Mouse (Mus musculus): Measurements from ENCODE around the gene Fam198b. TPM values are rescaled to one million over a fixed set of nuclear protein-coding genes. Genes with fewer than 3 reads are reported as not detected.

Fam198b gene
- 7.5 TPM for polyA plus RNA-seq (2014; fragmentation: Illumina TruSeq; extraction: RNeasy Lipid Tissue Mini Kit (QIAGEN cat#74804); ENCODE audit: low read depth, low replicate concordance)

GRCm38 (mm10) chr3:79884305-79884704, at the start of gene Fam198b:
Gene Fam198b, plus strand, starts transcription at chr3:79884533.

GRCm38 (mm10) chr3:79852654-79853166, 31.6 kb upstream of the Fam198b start, which contains the start of gene Tmem144:
Gene Tmem144, minus strand, starts transcription at chr3:79852773.

Other genes starting within 250 kb of the Fam198b start
- 0.29 TPM for gene Rxfp1, start 146.7 kb upstream of the Fam198b start, polyA plus RNA-seq (2014; fragmentation: Illumina TruSeq; extraction: RNeasy Lipid Tissue Mini Kit (QIAGEN cat#74804); ENCODE audit: low read depth, low replicate concordance)
- 93.6 TPM for gene Tmem144, start 31.8 kb upstream of the Fam198b start, polyA plus RNA-seq (2014; fragmentation: Illumina TruSeq; extraction: RNeasy Lipid Tissue Mini Kit (QIAGEN cat#74804); ENCODE audit: low read depth, low replicate concordance)